Mouse (Mus musculus): ENCODE data around the gene Pcnx. TPM values are rescaled to one million over a fixed set of nuclear protein-coding genes. Genes with fewer than 3 reads are reported as not detected.
"Not testable (repeated sequence)": the region's sequence is repeated elsewhere in the genome, so short reads cannot be mapped to it uniquely, and the experiment has no call there.

The Pcnx gene
- polyA plus RNA-seq, 1 experiment: 24.9 TPM

DNA sequence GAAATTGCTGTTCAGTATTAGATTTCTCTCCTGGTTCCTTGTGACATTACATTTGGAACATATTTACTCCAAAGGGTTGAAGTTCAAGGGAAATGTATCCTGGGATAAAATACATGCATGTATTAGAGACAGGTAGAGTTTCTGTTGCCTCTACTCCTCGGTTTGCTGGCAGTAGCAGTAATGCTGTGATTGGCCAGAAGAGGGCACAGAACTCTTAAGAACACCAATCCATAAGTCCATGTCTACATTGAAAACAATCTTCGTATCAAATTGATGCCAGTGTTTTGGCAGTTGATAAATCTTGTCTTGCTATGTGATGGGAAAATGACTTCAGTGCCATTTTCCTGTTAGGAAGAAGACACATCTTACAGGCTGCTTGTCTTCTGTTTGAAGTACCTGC is 115.0 kb downstream of the Pcnx start:
- Histone ChIP-seq H3K4me1 (ENCODE audit: control insufficient read depth, insufficient read depth, low read length) (peaks cover 20% of the 10 kb centered on the region), H3K27ac (ENCODE audit: insufficient read depth, low read depth, low read length) (no peak overlapping the region), H3K4me3 (ENCODE audit: insufficient read depth, low read length) (no peak overlapping the region)
- TF ChIP-seq CTCF (IDR thresholded peaks at IDR 0.05; ENCODE audit: low read depth, low read length) (no peak), POLR2A (IDR thresholded peaks at IDR 0.05; ENCODE audit: borderline replicate concordance, low read depth, low read length) (no peak)

DNA sequence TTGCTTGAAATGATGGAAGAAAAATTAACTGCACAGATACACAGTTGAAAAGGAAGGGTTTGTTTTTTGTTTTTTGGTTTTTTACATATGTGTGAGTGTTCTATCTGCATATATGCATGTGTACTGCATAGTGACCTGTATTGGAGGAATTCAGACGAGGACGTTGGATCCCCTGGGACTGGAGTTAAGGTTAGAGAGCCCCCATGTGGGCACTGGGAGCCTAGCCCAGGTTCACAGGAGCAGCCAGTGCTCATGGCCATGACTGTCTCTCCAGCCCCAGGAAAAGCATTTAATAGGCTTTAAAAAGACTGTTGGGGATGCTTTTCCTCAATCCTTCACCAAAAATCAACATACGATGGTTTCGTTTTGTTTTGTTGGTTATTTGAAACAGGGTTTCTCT is 117.5 kb downstream of the Pcnx start:
- H3K4me3 ChIP-seq (ENCODE audit: insufficient read depth, low read length): no peak overlapping the region
- H3K27ac ChIP-seq (ENCODE audit: insufficient read depth, low read depth, low read length): no peak overlapping the region
- peaks cover 10% of the 10 kb centered on the region for H3K4me1 ChIP-seq (ENCODE audit: control insufficient read depth, insufficient read depth, low read length)
- TF ChIP-seq CTCF (IDR thresholded peaks at IDR 0.05; ENCODE audit: low read depth, low read length): peak; percentile 11; the same call in 1 of the 2 replicates
- no peak for TF ChIP-seq POLR2A (IDR thresholded peaks at IDR 0.05; ENCODE audit: borderline replicate concordance, low read depth, low read length)

DNA sequence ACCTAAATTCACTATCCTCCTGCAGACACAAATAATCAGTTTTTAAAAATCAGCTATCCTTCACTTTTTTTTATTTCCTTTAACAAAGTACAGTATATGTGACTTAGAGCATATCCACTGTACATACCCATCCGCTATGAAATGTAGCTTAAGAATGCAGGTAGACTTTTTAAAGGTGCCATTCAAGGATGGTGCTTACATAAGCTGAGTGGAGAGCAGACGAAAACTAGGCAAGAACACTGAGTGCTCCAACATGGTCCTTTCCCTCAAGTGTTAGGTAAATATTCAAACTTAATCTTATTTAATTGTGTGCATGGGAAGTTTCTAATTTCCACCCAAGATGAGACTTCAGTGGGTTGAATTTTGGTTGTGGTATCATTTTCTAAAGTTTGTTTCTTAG is 119.5 kb downstream of the Pcnx start:
- Histone ChIP-seq H3K4me3 (ENCODE audit: insufficient read depth, low read length) (no peak overlapping the region), H3K27ac (ENCODE audit: insufficient read depth, low read depth, low read length) (no peak overlapping the region), H3K4me1 (ENCODE audit: control insufficient read depth, insufficient read depth, low read length) (no peaks in the 10 kb centered on the region)
- TF ChIP-seq POLR2A (IDR thresholded peaks at IDR 0.05; ENCODE audit: borderline replicate concordance, low read depth, low read length) (no peak), CTCF (IDR thresholded peaks at IDR 0.05; ENCODE audit: low read depth, low read length) (no peak)

- Histone ChIP-seq H3K4me1 (ENCODE audit: control insufficient read depth, insufficient read depth, low read length) (peaks cover 16% of the 10 kb centered on the region), H3K27ac (ENCODE audit: insufficient read depth, low read depth, low read length) (no peak overlapping the region), H3K4me3 (ENCODE audit: insufficient read depth, low read length) (no peak overlapping the region)
- TF ChIP-seq POLR2A (IDR thresholded peaks at IDR 0.05; ENCODE audit: borderline replicate concordance, low read depth, low read length): no peak
These were observed 132.3 kb downstream of the Pcnx start for GRCm38 (mm10) chr12:81992106-81992505.

GRCm38 (mm10) chr12:81992996-81993395 is 133.2 kb downstream of the Pcnx start:
- peaks cover 14% of the 10 kb centered on the region for H3K4me1 ChIP-seq (ENCODE audit: control insufficient read depth, insufficient read depth, low read length)
- no peak overlapping the region for H3K4me3 ChIP-seq (ENCODE audit: insufficient read depth, low read length)
- TF ChIP-seq CTCF (IDR thresholded peaks at IDR 0.05; ENCODE audit: low read depth, low read length): no peak
- no peak for TF ChIP-seq POLR2A (IDR thresholded peaks at IDR 0.05; ENCODE audit: borderline replicate concordance, low read depth, low read length)
- no peak overlapping the region for H3K27ac ChIP-seq (ENCODE audit: insufficient read depth, low read depth, low read length)

DNA sequence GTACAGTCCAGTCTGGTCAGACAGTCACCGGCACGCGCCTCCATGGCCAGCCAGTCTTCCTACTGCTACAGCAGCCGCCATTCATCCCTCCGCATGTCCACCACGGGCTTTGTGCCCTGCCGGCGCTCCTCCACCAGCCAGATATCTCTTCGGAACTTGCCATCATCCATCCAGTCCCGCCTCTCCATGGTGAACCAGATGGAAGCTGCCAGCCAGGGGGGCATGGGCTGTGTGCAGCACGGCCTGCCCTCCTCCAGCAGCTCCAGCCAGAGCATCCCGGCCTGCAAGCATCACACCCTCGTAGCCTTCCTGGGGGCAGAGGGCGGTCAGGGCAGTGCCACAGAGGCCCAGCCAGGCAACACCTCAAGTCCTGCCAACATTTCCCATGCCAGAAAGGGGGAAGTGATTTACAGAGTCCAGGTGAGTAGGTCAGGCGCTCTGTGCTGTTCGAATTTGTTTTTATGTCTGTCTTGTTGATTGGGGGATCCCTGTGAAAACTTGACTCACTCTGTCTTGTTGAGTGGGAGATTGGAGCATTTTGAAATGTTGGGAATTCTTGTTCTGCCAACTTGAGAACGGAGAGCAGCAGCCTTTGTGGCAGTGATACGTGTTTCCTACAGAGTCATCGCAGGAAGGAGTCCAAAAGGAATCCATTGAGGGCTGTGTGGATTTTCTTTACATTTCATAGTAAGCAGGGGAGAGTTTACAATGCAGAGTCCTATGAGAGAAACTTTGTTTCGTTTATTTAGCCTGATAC is 135.3 kb downstream of the Pcnx start:
- Histone ChIP-seq H3K4me1 (ENCODE audit: control insufficient read depth, insufficient read depth, low read length) (peaks cover 12% of the 10 kb centered on the region), H3K4me3 (ENCODE audit: insufficient read depth, low read length) (no peak overlapping the region), H3K27ac (ENCODE audit: insufficient read depth, low read depth, low read length) (no peak overlapping the region)
- TF ChIP-seq POLR2A (IDR thresholded peaks at IDR 0.05; ENCODE audit: borderline replicate concordance, low read depth, low read length) (no peak), CTCF (IDR thresholded peaks at IDR 0.05; ENCODE audit: low read depth, low read length) (no peak)

GRCm38 (mm10) chr12:81996679-81997362 is 137.0 kb downstream of the Pcnx start:
- Histone ChIP-seq H3K27ac (ENCODE audit: insufficient read depth, low read depth, low read length) (no peak overlapping the region), H3K4me3 (ENCODE audit: insufficient read depth, low read length) (no peak overlapping the region), H3K4me1 (ENCODE audit: control insufficient read depth, insufficient read depth, low read length) (peaks cover 7% of the 10 kb centered on the region)
- no peak for TF ChIP-seq CTCF (IDR thresholded peaks at IDR 0.05; ENCODE audit: low read depth, low read length)
- TF ChIP-seq POLR2A (IDR thresholded peaks at IDR 0.05; ENCODE audit: borderline replicate concordance, low read depth, low read length): no peak

GRCm38 (mm10) chr12:81997497-81997896 is 137.7 kb downstream of the Pcnx start:
- no peak overlapping the region for H3K4me3 ChIP-seq (ENCODE audit: insufficient read depth, low read length)
- peaks cover 5% of the 10 kb centered on the region; the same call in 1 of the 2 replicates for H3K4me1 ChIP-seq (ENCODE audit: control insufficient read depth, insufficient read depth, low read length)
- no peak for TF ChIP-seq CTCF (IDR thresholded peaks at IDR 0.05; ENCODE audit: low read depth, low read length)
- no peak for TF ChIP-seq POLR2A (IDR thresholded peaks at IDR 0.05; ENCODE audit: borderline replicate concordance, low read depth, low read length)
- no peak overlapping the region for H3K27ac ChIP-seq (ENCODE audit: insufficient read depth, low read depth, low read length)

- not testable (repeated sequence) for H3K27ac ChIP-seq (ENCODE audit: insufficient read depth, low read depth, low read length); H3K4me3 ChIP-seq (ENCODE audit: insufficient read depth, low read length); H3K4me1 ChIP-seq (ENCODE audit: control insufficient read depth, insufficient read depth, low read length)
These were observed 142.9 kb downstream of the Pcnx start for GRCm38 (mm10) chr12:82002697-82003096.

- not testable (repeated sequence) for H3K4me3 ChIP-seq (ENCODE audit: insufficient read depth, low read length); H3K27ac ChIP-seq (ENCODE audit: insufficient read depth, low read depth, low read length); H3K4me1 ChIP-seq (ENCODE audit: control insufficient read depth, insufficient read depth, low read length)
These were observed 166.2 kb downstream of the Pcnx start for GRCm38 (mm10) chr12:82025901-82026633.

GRCm38 (mm10) chr12:82033524-82033923 is 173.7 kb downstream of the Pcnx start:
- H3K4me3 ChIP-seq (ENCODE audit: insufficient read depth, low read length); H3K4me1 ChIP-seq (ENCODE audit: control insufficient read depth, insufficient read depth, low read length); H3K27ac ChIP-seq (ENCODE audit: insufficient read depth, low read depth, low read length): not testable (repeated sequence)

GRCm38 (mm10) chr12:82033973-82034372 is 174.2 kb downstream of the Pcnx start:
- H3K4me3 ChIP-seq (ENCODE audit: insufficient read depth, low read length); H3K4me1 ChIP-seq (ENCODE audit: control insufficient read depth, insufficient read depth, low read length); H3K27ac ChIP-seq (ENCODE audit: insufficient read depth, low read depth, low read length): not testable (repeated sequence)

GRCm38 (mm10) chr12:82044078-82044477 is 184.3 kb downstream of the Pcnx start:
- H3K4me3 ChIP-seq (ENCODE audit: insufficient read depth, low read length); H3K27ac ChIP-seq (ENCODE audit: insufficient read depth, low read depth, low read length); H3K4me1 ChIP-seq (ENCODE audit: control insufficient read depth, insufficient read depth, low read length): not testable (repeated sequence)
